Mouse (Mus musculus) E14TG2a.4 (cell line): ENCODE data around the gene Spred3.

Experiments used
- CTCF ChIP-seq: conservative IDR thresholded peaks from 2 replicates; pipeline ENCODE4 v1.5.1; 2014; ENCODE audit warnings: low read length
- NANOG ChIP-seq: IDR thresholded peaks from 2 replicates; pipeline ENCODE4 v1.6.1; 2014; ENCODE audit warnings: borderline replicate concordance, low read length, mixed read lengths
- POU5F1 ChIP-seq: IDR thresholded peaks from 2 replicates; pipeline ENCODE4 v1.6.1; 2014; ENCODE audit warnings: low read length, borderline replicate concordance

- TF ChIP-seq CTCF (peak; percentile 37), NANOG (no peak), POU5F1 (no peak)
Measured at GRCm38 (mm10) chr7:29128725-29129124, 41.5 kb downstream of the Spred3 start.
